Mouse (Mus musculus) kidney, embryonic 16.5 days (tissue): ENCODE data around the gene Foxp4. TPM values are rescaled to one million over a fixed set of nuclear protein-coding genes. Genes with fewer than 3 reads are reported as not detected.

Experiments used
- ATAC-seq: fragments of 200-750 bp; cut with Nextera tagmentation; 2 replicates; pipeline ENCODE4 v1.8.0; 2017; ENCODE audit warnings: moderate TSS enrichment; ENCODE audit not compliant: low FRiP score, low TSS enrichment
- H3K27ac ChIP-seq: fragments of 300-500 bp; sonication (generic); 2 replicates; pipeline ENCODE4 v1.5.1; 2014; ENCODE audit warnings: low read length
- H3K27me3 ChIP-seq: fragments of 300-500 bp; sonication (generic); 2 replicates; pipeline ENCODE4 v1.6.1; 2014; ENCODE audit warnings: low read length, control low read depth, mixed read lengths; ENCODE audit not compliant: insufficient read depth
- H3K36me3 ChIP-seq: fragments of 300-500 bp; sonication (generic); 2 replicates; pipeline ENCODE4 v1.6.1; 2014; ENCODE audit warnings: low read length, control low read depth, mixed read lengths; ENCODE audit not compliant: insufficient read depth
- H3K4me1 ChIP-seq: fragments of 300-500 bp; sonication (generic); 2 replicates; pipeline ENCODE4 v1.6.1; 2014; ENCODE audit warnings: low read length, control low read depth, mixed read lengths; ENCODE audit not compliant: insufficient read depth
- H3K4me2 ChIP-seq: fragments of 300-500 bp; sonication (generic); replicated peaks from 2 replicates; pipeline ENCODE4 v1.6.1; 2014; ENCODE audit warnings: low read depth, low read length
- H3K4me3 ChIP-seq: fragments of 300-500 bp; sonication (generic); 2 replicates; pipeline ENCODE4 v1.5.1; 2014; ENCODE audit warnings: mild to moderate bottlenecking, low read length
- H3K9ac ChIP-seq: fragments of 300-500 bp; sonication (generic); replicated peaks from 2 replicates; pipeline ENCODE4 v1.6.1; 2014; ENCODE audit warnings: low read length
- H3K9me3 ChIP-seq: fragments of 300-500 bp; sonication (generic); 2 replicates; pipeline ENCODE4 v1.6.1; 2016; ENCODE audit warnings: low read length, control low read depth
- WGBS: fragments of 180-500 bp; shearing (Covaris S2); extraction: QIAGEN DNeasy Blood & Tissue Kit; methylation state at CpG from one replicate; pipeline ENCODE4 v1.1.7; 2014; 5-methylcytosine and 5-hydroxymethylcytosine counted together
- polyA plus RNA-seq: library from polyadenylated mRNA; unstranded; fragments of >200 nt; fragmentation: Nextera tagmentation; extraction: Ambion mirVana; gene quantifications from 2 replicates; pipeline ENCODE4 v1.2.1, GENCODE M21; 2015

Gene Foxp4
- polyA plus RNA-seq, 1 experiment from 2014 or later: 8.3 TPM

DNA sequence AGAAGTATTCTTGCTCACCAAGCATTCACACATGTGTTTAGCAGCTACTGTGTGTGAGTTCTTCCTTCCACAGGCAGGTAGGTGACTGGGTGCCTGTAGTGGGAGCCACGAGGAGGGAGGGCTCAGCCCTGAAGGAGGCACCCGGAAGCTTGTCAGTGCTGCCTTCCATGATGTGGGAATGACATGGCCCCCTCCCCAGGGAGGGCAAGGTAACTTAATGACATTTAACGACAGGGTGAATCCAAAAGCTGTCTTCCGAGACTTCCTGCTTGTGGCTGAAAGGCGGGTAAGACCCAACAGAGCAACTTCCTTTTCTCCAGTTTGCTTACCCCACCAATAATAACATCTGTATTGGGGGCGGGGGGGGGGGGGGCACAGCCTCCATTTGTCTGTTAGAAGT lies 23.7 kb downstream of the Foxp4 start:
- 47% methylated on average over 6 of the region's 6 CpGs for WGBS
- no peaks in the 10 kb centered on the region for H3K9me3 ChIP-seq
- ATAC-seq: no peak
- H3K27me3 ChIP-seq: no peaks in the 10 kb centered on the region
- no peak overlapping the region for H3K27ac ChIP-seq
- no peak overlapping the region for H3K9ac ChIP-seq
- no peak overlapping the region for H3K4me2 ChIP-seq
- peaks cover 17% of the 10 kb centered on the region for H3K36me3 ChIP-seq
- H3K4me3 ChIP-seq: no peak overlapping the region
- H3K4me1 ChIP-seq: peaks cover 26% of the 10 kb centered on the region

DNA sequence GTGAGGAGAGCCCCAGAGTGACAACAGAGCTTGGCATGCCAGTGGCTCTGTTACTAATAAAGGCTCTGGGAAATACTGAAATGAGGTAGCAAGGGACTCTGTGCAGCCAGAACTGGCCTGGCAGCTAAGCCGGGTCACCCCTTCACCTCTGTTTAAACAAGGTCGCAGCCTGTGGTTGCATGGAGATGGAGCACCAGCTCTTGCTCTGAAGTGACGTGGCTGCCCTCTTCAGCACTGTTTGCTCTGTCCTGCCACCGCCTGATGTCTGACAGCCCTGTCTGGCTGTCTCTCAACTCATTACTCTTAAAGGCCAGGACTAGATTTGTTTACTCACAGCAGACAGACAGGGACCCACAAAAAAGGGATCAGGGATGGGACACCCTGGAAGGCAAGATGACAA lies 25.3 kb downstream of the Foxp4 start:
- H3K27ac ChIP-seq: no peak overlapping the region
- no peak overlapping the region for H3K4me3 ChIP-seq
- H3K4me2 ChIP-seq: no peak overlapping the region
- no peak overlapping the region for H3K9ac ChIP-seq
- peaks cover 19% of the 10 kb centered on the region for H3K4me1 ChIP-seq
- peaks cover 21% of the 10 kb centered on the region for H3K36me3 ChIP-seq
- 38% methylated on average over 4 of the region's 4 CpGs for WGBS
- no peak for ATAC-seq
- H3K9me3 ChIP-seq: no peaks in the 10 kb centered on the region
- H3K27me3 ChIP-seq: no peaks in the 10 kb centered on the region

DNA sequence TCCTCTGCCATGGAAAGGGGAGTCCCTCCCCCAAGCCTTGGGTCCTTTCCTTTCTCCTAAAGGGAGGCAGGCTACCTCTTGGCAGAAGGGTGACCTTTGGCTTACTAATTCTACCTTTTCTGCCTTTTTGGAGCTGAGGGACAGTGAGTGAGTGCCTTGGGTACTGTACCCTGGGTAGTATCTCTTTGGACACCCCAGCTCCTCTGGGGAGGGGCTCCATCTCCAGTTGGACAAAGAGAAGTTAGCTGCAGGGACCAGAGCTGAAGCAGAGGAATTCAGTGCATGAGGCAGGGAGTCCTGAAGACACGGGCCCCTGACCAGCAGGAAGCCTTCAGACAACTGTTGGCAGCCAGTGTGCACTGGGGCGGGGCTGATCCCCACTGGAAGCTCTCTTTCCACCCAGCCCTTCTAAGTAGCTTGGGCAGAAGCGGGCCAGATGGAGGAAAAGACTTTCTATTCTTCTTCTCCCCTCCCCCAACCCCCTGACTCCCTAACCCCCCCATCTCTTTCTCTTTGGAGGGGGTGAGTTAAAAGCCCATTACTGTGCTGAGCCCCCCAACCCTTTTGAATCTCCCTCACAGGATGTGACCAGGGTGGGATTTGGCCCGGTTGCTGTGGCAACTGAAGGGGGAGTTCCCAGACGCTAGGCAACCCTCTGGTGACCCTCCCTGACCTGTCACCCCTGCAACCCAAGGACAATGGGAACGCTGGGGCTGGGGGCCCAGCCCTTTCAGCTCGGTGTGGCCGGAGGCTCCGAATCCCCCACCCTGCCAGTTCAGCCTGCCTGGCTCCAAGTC lies 26.3 kb downstream of the Foxp4 start:
- peak; percentile 93 for ATAC-seq
- no peak overlapping the region for H3K4me3 ChIP-seq
- 0 out of 2 replicates have a peak overlapping the region, but pooled peaks have one; percentile 2 for H3K9ac ChIP-seq
- H3K27me3 ChIP-seq: no peaks in the 10 kb centered on the region
- peaks cover 15% of the 10 kb centered on the region; the same call in 1 of the 2 replicates for H3K36me3 ChIP-seq
- 15% methylated on average over 9 of the region's 9 CpGs for WGBS
- peak overlapping the region; percentile 11; the same call in 1 of the 2 replicates for H3K4me2 ChIP-seq
- peak overlapping the region; percentile 52; the same call in 1 of the 2 replicates for H3K27ac ChIP-seq
- H3K4me1 ChIP-seq: peaks cover 19% of the 10 kb centered on the region
- no peaks in the 10 kb centered on the region for H3K9me3 ChIP-seq

DNA sequence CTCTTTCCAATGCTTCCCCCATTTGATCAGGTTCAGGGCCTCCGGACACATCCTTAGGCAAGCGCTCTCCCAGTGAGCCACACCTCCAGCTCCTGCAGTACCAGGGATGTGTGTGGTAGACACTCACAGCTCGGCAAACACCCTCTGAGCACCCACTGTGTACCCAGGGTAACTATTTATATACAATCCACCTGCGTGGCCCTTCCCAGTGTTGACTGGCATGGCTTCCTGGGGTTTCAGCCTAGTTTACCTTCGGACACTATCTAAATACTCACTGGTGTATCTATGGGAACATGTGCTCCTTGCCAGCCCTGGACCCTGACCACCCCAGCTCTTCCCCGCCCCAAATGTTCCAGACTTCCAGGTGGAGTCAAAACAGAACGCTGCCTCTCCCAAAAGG lies 34.7 kb downstream of the Foxp4 start:
- peaks cover 10% of the 10 kb centered on the region; the same call in 1 of the 2 replicates for H3K36me3 ChIP-seq
- H3K4me3 ChIP-seq: no peak overlapping the region
- peaks cover 27% of the 10 kb centered on the region for H3K4me1 ChIP-seq
- no peaks in the 10 kb centered on the region for H3K9me3 ChIP-seq
- H3K4me2 ChIP-seq: no peak overlapping the region
- no peak overlapping the region for H3K9ac ChIP-seq
- no peak overlapping the region for H3K27ac ChIP-seq
- no peaks in the 10 kb centered on the region for H3K27me3 ChIP-seq
- 74% methylated on average over 7 of the region's 7 CpGs for WGBS
- no peak for ATAC-seq

DNA sequence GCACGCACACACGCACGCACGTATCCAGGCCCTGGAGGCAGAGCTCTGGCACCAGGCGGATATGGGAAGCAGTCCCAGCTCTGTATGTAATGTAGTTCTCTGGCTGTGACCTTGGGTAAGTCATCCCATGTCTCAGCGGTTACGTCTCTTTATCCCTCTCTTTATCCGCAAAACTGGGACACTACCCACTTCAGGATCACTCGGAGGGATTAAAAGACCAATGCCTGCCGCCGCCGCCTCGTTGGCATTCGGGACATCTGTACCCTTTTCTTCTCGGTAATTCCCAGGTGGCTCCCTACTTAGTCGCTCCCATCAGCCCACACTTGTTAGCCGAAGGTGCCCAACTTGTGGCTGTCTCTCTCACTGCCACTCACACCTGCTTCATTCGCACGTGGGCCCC lies 35.2 kb downstream of the Foxp4 start:
- Histone ChIP-seq H3K4me1 (peaks cover 27% of the 10 kb centered on the region), H3K27ac (no peak overlapping the region), H3K4me3 (no peak overlapping the region), H3K9me3 (no peaks in the 10 kb centered on the region), H3K36me3 (peaks cover 6% of the 10 kb centered on the region; the same call in 1 of the 2 replicates), H3K27me3 (no peaks in the 10 kb centered on the region), H3K4me2 (no peak overlapping the region), H3K9ac (no peak overlapping the region)
- 75% methylated on average over 19 of the region's 19 CpGs for whole genome bisulfite sequencing
- ATAC-seq: no peak

DNA sequence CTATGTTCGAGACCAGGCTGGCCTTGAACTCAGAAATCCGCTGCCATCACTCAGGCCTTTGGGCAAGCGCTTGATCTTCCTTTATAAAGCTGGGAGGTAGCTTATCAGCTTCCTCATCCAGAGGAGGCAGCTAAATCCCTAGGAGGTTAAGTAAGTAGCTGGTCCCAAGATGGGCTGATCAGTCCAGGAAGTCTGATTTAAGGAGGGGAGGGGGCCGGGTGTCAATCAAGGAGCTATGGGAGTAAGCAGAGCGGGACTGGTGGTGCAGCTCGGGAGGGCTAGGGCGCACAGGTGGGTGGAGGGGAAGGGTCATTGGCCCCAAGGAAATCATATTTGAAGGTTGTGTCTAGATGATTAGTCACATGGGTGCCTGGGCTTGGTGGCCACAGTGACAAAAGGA lies 35.8 kb downstream of the Foxp4 start:
- no peak overlapping the region for H3K27ac ChIP-seq
- peaks cover 27% of the 10 kb centered on the region for H3K4me1 ChIP-seq
- H3K27me3 ChIP-seq: no peaks in the 10 kb centered on the region
- no peak overlapping the region for H3K4me3 ChIP-seq
- ATAC-seq: no peak
- WGBS: 76% methylated on average over 7 of the region's 7 CpGs
- no peak overlapping the region for H3K9ac ChIP-seq
- no peaks in the 10 kb centered on the region for H3K9me3 ChIP-seq
- 0 out of 2 replicates have a peak, but pooled peaks cover 4% of the 10 kb centered on the region for H3K36me3 ChIP-seq
- H3K4me2 ChIP-seq: no peak overlapping the region

DNA sequence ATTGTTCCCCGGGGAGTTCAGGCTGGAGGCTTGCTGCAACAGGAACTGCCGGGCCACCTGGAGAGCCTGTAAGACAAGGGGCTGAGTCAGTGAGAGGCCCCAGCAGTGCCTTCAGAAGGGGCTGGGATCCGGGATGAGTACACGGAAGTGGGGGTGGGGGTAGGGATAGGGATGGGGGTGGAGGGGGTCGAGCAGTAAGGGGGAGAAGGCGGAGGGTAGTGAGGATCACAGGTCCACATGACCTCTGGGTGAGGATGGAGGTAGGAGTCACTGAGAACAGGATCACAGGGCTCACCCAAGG lies 36.3 kb downstream of the Foxp4 start:
- no peak overlapping the region for H3K27ac ChIP-seq
- no peaks in the 10 kb centered on the region for H3K27me3 ChIP-seq
- ATAC-seq: no peak
- WGBS: 16% methylated on average over 6 of the region's 6 CpGs
- H3K4me1 ChIP-seq: peaks cover 27% of the 10 kb centered on the region
- H3K36me3 ChIP-seq: 0 out of 2 replicates have a peak, but pooled peaks cover 4% of the 10 kb centered on the region
- H3K4me2 ChIP-seq: no peak overlapping the region
- H3K9ac ChIP-seq: no peak overlapping the region
- no peak overlapping the region for H3K4me3 ChIP-seq
- H3K9me3 ChIP-seq: no peaks in the 10 kb centered on the region

DNA sequence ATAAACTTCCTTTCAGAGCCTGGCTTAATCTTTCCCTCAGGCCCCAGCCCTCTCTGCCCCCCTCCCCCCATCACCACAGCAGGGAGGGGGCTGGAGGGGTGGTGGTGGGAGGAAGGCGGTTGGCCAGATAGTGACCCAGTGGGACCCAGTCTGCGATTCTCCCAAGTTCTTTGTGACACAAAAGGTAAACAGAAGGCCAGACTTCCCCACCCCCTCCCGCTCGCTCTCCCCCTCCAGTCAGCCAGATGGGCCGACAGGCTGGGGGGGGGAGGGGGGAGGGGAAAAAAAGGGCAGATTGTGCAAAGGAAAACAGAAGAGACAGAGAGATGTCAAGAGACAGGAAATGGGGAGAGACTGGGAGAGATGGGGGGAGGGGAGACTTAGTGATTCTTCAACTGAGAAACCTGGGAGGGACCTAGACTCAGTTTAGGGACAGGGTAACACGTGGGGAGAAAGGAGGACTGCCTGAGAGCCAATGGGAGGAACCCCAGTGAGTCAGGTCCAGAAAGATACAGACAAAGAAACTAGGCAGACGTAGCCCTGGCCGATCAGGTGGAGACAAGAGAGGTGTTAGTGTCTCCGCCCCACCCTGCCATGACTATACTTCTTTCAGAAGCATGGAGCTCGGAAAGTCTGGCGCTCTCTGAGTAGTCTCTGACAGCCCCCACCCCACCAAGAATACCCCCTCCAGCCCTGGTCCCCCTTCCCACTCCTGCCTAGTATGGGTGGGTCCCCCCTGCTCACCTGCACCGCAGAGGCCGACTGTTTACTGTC lies 36.9 kb downstream of the Foxp4 start:
- 28% methylated on average over 13 of the region's 13 CpGs for WGBS
- Histone ChIP-seq H3K9ac (no peak overlapping the region; the same call in 1 of the 2 replicates), H3K4me2 (no peak overlapping the region), H3K36me3 (0 out of 2 replicates have a peak, but pooled peaks cover 4% of the 10 kb centered on the region), H3K27ac (no peak overlapping the region), H3K27me3 (no peaks in the 10 kb centered on the region), H3K4me3 (no peak overlapping the region), H3K9me3 (no peaks in the 10 kb centered on the region), H3K4me1 (peaks cover 27% of the 10 kb centered on the region)
- ATAC-seq: peak; percentile 64; the same call in 1 of the 2 replicates

DNA sequence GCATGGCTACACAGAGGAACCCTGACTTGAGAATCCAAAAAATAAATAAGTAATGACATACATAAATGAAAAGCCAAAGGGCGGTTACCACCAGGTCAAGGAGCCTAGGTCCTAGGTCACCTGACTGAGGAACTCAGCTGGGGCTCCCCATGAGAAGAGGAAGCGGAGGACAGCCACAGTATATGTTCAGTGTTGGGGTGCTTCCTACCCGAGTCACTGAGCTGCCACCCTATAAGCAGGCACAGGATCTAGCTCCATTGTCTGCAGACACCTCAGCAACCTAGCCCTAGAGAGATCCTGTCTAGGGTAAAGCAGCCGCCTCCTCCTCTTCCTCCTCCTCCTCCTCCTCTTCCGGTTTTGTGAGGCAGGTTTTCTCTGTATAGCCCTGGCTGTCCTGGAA lies 41.3 kb downstream of the Foxp4 start:
- WGBS: 81% methylated on average over 5 of the region's 5 CpGs
- peaks cover 7% of the 10 kb centered on the region; the same call in 1 of the 2 replicates for H3K36me3 ChIP-seq
- H3K9me3 ChIP-seq: no peaks in the 10 kb centered on the region
- no peak overlapping the region for H3K9ac ChIP-seq
- no peak overlapping the region for H3K4me2 ChIP-seq
- no peak for ATAC-seq
- peaks cover 3% of the 10 kb centered on the region; the same call in 1 of the 2 replicates for H3K27me3 ChIP-seq
- H3K4me1 ChIP-seq: peaks cover 30% of the 10 kb centered on the region
- no peak overlapping the region for H3K27ac ChIP-seq
- H3K4me3 ChIP-seq: no peak overlapping the region

DNA sequence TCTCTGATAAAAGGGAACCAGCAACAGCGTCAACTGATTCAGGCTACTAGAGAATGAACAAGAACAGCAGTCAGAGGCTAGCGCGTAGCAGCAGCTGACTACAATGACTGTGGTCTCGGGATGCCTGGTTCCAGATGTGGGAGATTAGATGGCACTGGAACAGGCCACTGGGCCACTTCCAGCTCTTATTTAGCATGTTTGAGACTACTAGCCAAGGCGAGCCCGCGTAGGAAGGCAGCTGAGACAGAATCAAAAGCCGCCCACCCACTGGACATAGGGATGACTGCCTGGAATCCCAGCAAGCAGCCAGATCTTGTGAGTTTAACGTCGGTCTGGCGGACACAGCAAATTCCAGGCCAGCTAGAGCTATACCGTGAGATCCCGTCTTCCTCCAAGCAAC lies 43.1 kb downstream of the Foxp4 start:
- no peak overlapping the region for H3K27ac ChIP-seq
- peaks cover 3% of the 10 kb centered on the region; the same call in 1 of the 2 replicates for H3K27me3 ChIP-seq
- H3K4me2 ChIP-seq: no peak overlapping the region
- no peak overlapping the region for H3K9ac ChIP-seq
- H3K36me3 ChIP-seq: peaks cover 7% of the 10 kb centered on the region; the same call in 1 of the 2 replicates
- no peak for ATAC-seq
- no peak overlapping the region for H3K4me3 ChIP-seq
- H3K9me3 ChIP-seq: no peaks in the 10 kb centered on the region
- WGBS: 77% methylated on average over 13 of the region's 13 CpGs
- peaks cover 26% of the 10 kb centered on the region for H3K4me1 ChIP-seq
